Mouse (Mus musculus): Measurements from ENCODE around the gene Nrg3. TPM values are rescaled to one million over a fixed set of nuclear protein-coding genes. Genes with fewer than 3 reads are reported as not detected.

The Nrg3 gene
- 0.47 and 0.49 TPM in 2 replicates for polyA plus RNA-seq (2016; fragmentation: Nextera tagmentation; extraction: Ambion mirVana)

- H3K4me1 ChIP-seq, result peaks cover 22% of the 10 kb centered on the region
- H3K27me3 ChIP-seq (replicated peaks; ENCODE audit: low read depth, poor library complexity, severe bottlenecking), result peaks cover 74% of the 10 kb centered on the region
- peak within 1 kb of the TSS; percentile 48; the same call in 1 of the 2 replicates for H3K27ac ChIP-seq (replicated peaks)
- 1% methylated on average over 117 of the region's 121 CpGs for WGBS
- no peaks in the 10 kb centered on the region for H3K9me3 ChIP-seq
- peak within 1 kb of the TSS; percentile 66 for H3K4me3 ChIP-seq
- DNase-seq (ENCODE audit: low spot score), result peak; percentile 74
- H3K36me3 ChIP-seq (replicated peaks), result no peaks in the 10 kb centered on the region
Observed at GRCm38 (mm10) chr14:39472790-39473761, at the start of gene Nrg3. Gene Nrg3 (minus strand): TSS chr14:39473088.

- 87% methylated on average over 1 of the region's 1 CpGs for WGBS
- no peak for DNase-seq (ENCODE audit: low spot score)
- no peak overlapping the region for H3K27ac ChIP-seq (replicated peaks)
Observed at GRCm38 (mm10) chr14:39508956-39509355, 36.1 kb upstream of the Nrg3 start.

GRCm38 (mm10) chr14:39473771-39474211 lies 903 bp upstream of the Nrg3 start:
- Histone ChIP-seq H3K4me3 (peak overlapping the region; percentile 66), H3K27me3 (replicated peaks; ENCODE audit: low read depth, poor library complexity, severe bottlenecking) (peaks cover 74% of the 10 kb centered on the region), H3K4me1 (peaks cover 22% of the 10 kb centered on the region), H3K27ac (replicated peaks) (no peak overlapping the region), H3K9me3 (no peaks in the 10 kb centered on the region), H3K36me3 (replicated peaks) (no peaks in the 10 kb centered on the region)
- peak; percentile 41 for DNase-seq (ENCODE audit: low spot score)
- WGBS, result 1% methylated on average over 27 of the region's 27 CpGs

More at GRCm38 (mm10) chr14:39508956-39509355, 36.1 kb upstream of the Nrg3 start:
- no peaks in the 10 kb centered on the region for H3K36me3 ChIP-seq (replicated peaks)
- H3K4me1 ChIP-seq, result no peaks in the 10 kb centered on the region
- no peaks in the 10 kb centered on the region for H3K27me3 ChIP-seq (replicated peaks; ENCODE audit: low read depth, poor library complexity, severe bottlenecking)
- H3K9me3 ChIP-seq, result peaks cover 5% of the 10 kb centered on the region; the same call in 1 of the 2 replicates
- H3K4me3 ChIP-seq, result no peak overlapping the region

- Histone ChIP-seq H3K9me3 (no peaks in the 10 kb centered on the region), H3K27ac (replicated peaks) (peak overlapping the region; percentile 48; the same call in 1 of the 2 replicates), H3K4me1 (peaks cover 22% of the 10 kb centered on the region), H3K27me3 (replicated peaks; ENCODE audit: low read depth, poor library complexity, severe bottlenecking) (peaks cover 74% of the 10 kb centered on the region), H3K4me3 (peak overlapping the region; percentile 66), H3K36me3 (replicated peaks) (no peaks in the 10 kb centered on the region)
- DNase-seq (ENCODE audit: low spot score), result peak; percentile 27
- 2% methylated on average over 56 of the region's 56 CpGs for WGBS
Observed at GRCm38 (mm10) chr14:39472146-39472751, 639 bp downstream of the Nrg3 start.

GRCm38 (mm10) chr14:39471236-39471981 lies 1.5 kb downstream of the Nrg3 start:
- DNase-seq (ENCODE audit: low spot score), result peak; percentile 24
- Histone ChIP-seq H3K9me3 (no peaks in the 10 kb centered on the region), H3K36me3 (replicated peaks) (no peaks in the 10 kb centered on the region), H3K27me3 (replicated peaks; ENCODE audit: low read depth, poor library complexity, severe bottlenecking) (peaks cover 70% of the 10 kb centered on the region), H3K27ac (replicated peaks) (no peak overlapping the region), H3K4me1 (peaks cover 22% of the 10 kb centered on the region), H3K4me3 (peak overlapping the region; percentile 66)
- WGBS, result 4% methylated on average over 12 of the region's 12 CpGs

GRCm38 (mm10) chr14:39445501-39445900 lies 27.4 kb downstream of the Nrg3 start:
- no peaks in the 10 kb centered on the region for H3K4me1 ChIP-seq
- WGBS, result 89% methylated on average over 1 of the region's 1 CpGs
- H3K9me3 ChIP-seq, result no peaks in the 10 kb centered on the region
- H3K36me3 ChIP-seq (replicated peaks), result no peaks in the 10 kb centered on the region
- DNase-seq (ENCODE audit: low spot score), result no peak
- H3K27ac ChIP-seq (replicated peaks), result no peak overlapping the region
- no peak overlapping the region for H3K4me3 ChIP-seq
- H3K27me3 ChIP-seq (replicated peaks; ENCODE audit: low read depth, poor library complexity, severe bottlenecking), result no peaks in the 10 kb centered on the region

- WGBS, result 93% methylated on average over 5 of the region's 5 CpGs
- H3K9me3 ChIP-seq, result no peaks in the 10 kb centered on the region
- H3K4me1 ChIP-seq, result no peaks in the 10 kb centered on the region
- H3K4me3 ChIP-seq, result no peak overlapping the region
- no peaks in the 10 kb centered on the region for H3K27me3 ChIP-seq (replicated peaks; ENCODE audit: low read depth, poor library complexity, severe bottlenecking)
- no peak for DNase-seq (ENCODE audit: low spot score)
- H3K36me3 ChIP-seq (replicated peaks), result no peaks in the 10 kb centered on the region
- H3K27ac ChIP-seq (replicated peaks), result no peak overlapping the region
Observed at GRCm38 (mm10) chr14:39428503-39428902, 44.4 kb downstream of the Nrg3 start.

GRCm38 (mm10) chr14:39421874-39422273 lies 51.0 kb downstream of the Nrg3 start:
- H3K4me1 ChIP-seq, result no peaks in the 10 kb centered on the region
- 63% methylated on average over 1 of the region's 1 CpGs for WGBS
- no peak overlapping the region for H3K4me3 ChIP-seq
- no peak for DNase-seq (ENCODE audit: low spot score)
- H3K9me3 ChIP-seq, result no peaks in the 10 kb centered on the region
- no peak overlapping the region for H3K27ac ChIP-seq (replicated peaks)
- H3K27me3 ChIP-seq (replicated peaks; ENCODE audit: low read depth, poor library complexity, severe bottlenecking), result no peaks in the 10 kb centered on the region
- H3K36me3 ChIP-seq (replicated peaks), result no peaks in the 10 kb centered on the region

GRCm38 (mm10) chr14:39413270-39413669 lies 59.6 kb downstream of the Nrg3 start:
- 56% methylated on average over 9 of the region's 9 CpGs for WGBS
- H3K4me1 ChIP-seq, result no peaks in the 10 kb centered on the region
- no peak overlapping the region for H3K4me3 ChIP-seq
- no peaks in the 10 kb centered on the region for H3K36me3 ChIP-seq (replicated peaks)
- no peaks in the 10 kb centered on the region for H3K27me3 ChIP-seq (replicated peaks; ENCODE audit: low read depth, poor library complexity, severe bottlenecking)
- no peak for DNase-seq (ENCODE audit: low spot score)
- H3K9me3 ChIP-seq, result no peaks in the 10 kb centered on the region
- H3K27ac ChIP-seq (replicated peaks), result no peak overlapping the region

- no peak for DNase-seq (ENCODE audit: low spot score)
- Histone ChIP-seq H3K9me3 (no peaks in the 10 kb centered on the region), H3K36me3 (replicated peaks) (no peaks in the 10 kb centered on the region), H3K4me3 (no peak overlapping the region), H3K27ac (replicated peaks) (no peak overlapping the region), H3K27me3 (replicated peaks; ENCODE audit: low read depth, poor library complexity, severe bottlenecking) (no peaks in the 10 kb centered on the region), H3K4me1 (no peaks in the 10 kb centered on the region)
Observed at GRCm38 (mm10) chr14:39386845-39387244, 86.0 kb downstream of the Nrg3 start.

- no peak for DNase-seq (ENCODE audit: low spot score)
- Histone ChIP-seq H3K4me1 (no peaks in the 10 kb centered on the region), H3K27me3 (replicated peaks; ENCODE audit: low read depth, poor library complexity, severe bottlenecking) (no peaks in the 10 kb centered on the region), H3K4me3 (no peak overlapping the region), H3K27ac (replicated peaks) (no peak overlapping the region), H3K36me3 (replicated peaks) (no peaks in the 10 kb centered on the region), H3K9me3 (no peaks in the 10 kb centered on the region)
Observed at GRCm38 (mm10) chr14:39381321-39381720, 91.6 kb downstream of the Nrg3 start.

GRCm38 (mm10) chr14:39373220-39373619 lies 99.7 kb downstream of the Nrg3 start:
- H3K27me3 ChIP-seq (replicated peaks; ENCODE audit: low read depth, poor library complexity, severe bottlenecking), result no peaks in the 10 kb centered on the region
- H3K36me3 ChIP-seq (replicated peaks), result no peaks in the 10 kb centered on the region
- no peaks in the 10 kb centered on the region for H3K9me3 ChIP-seq
- no peak overlapping the region for H3K4me3 ChIP-seq
- WGBS, result 82% methylated on average over 1 of the region's 1 CpGs
- H3K4me1 ChIP-seq, result no peaks in the 10 kb centered on the region
- no peak for DNase-seq (ENCODE audit: low spot score)
- no peak overlapping the region for H3K27ac ChIP-seq (replicated peaks)

Measured in embryonic facial prominence, embryonic 10.5 days (tissue).